Mouse (Mus musculus) thymus, postnatal 10 days (tissue): ENCODE data around the gene Gm20388.

Experiments
- DNase-seq, 2 experiments: peaks; one replicate each; pipeline ENCODE4 v3.0.0; 2021; ENCODE audit warnings: low spot score in 2 of 2

Gene Gm20388

DNA sequence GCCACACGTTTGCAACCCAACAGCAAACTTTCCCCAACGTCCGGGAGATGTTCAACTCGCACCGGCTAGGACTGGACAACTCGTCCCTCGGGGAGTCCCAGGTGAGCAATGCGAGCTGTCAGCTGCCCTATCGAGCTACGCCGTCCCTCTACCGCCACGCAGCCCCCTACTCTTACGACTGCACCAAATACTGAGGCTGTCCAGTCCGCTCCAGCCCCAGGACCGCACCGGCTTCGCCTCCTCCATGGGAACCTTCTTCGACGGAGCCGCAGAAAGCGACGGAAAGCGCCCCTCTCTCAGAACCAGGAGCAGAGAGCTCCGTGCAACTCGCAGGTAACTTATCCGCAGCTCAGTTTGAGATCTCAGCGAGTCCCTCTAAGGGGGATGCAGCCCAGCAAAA is 1207.3 kb downstream of the Gm20388 start:
- DNase-seq, result no peak

DNA sequence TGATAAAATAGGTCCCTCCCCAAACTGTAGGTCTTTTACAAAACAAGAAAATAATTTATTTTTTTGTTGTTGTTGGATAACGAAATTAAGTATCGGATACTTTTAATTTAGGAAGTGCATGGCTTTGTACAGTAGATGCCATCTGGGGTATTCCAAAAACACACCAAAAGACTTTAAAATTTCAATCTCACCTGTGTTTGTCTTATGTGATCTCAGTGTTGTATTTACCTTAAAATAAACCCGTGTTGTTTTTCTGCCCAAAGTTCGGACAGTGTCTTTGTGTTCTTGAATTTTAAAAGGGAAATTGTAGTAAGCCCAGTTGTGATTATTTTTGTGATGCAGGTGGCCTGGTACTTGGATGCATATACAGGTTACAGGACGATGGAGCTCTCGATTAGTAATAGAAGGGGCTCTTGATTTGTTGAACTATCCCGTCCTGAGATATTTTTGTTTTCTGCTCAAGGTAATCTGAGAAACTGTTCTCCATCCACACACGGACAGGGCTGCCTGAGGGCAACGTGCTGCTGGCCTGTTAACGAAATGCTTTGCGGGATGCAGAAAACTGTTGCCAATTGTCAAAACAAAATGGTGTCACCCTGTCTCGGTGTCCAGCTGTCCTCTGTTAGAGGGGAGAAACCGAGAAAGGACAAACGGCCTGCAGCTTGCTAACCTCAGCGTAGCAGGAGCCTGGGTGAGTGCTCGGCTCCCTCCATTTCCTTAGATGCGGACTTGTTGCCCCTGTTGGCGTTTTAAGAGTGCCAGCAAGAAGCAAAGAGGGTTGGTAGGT is 1208.2 kb downstream of the Gm20388 start:
- DNase-seq, result no peak

DNA sequence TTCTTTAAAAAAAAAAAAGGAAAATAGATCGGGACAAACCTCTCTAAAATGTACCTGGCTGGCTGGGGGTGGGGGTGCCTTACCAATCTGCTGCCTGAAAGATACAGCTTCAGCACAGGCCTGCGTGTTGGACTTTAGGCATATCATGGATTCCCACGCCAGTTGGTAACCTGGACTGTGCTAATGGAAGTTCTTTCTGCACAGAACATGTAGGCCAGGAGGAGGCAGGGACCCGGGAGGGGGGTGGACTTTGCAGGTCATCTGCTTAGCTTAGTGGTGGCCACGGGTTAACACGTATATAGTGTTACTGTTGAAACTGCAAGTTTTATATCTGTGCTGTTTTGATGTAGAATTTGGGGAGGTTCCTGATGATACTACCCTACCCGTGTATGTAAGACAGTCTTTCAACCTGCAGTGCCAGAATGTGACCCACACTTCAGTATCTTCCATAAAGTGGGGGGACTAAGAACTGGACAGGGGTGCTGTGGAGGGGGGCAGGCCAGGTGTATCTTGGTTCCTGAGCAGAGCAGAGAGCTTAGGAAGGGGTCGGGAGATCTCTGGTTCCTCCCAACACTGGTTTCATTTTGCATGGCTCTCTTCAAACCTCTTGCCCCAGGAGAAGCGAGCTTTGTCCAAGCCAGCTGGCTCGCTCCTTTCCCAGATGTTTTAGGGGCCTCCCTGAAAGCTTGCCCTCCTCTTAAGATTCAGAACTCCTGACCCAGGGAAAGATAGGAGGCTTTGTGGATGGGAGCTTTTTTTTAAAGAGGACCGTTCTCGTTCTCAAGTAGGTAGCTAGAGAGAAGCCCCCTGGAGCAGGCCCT is 1209.2 kb downstream of the Gm20388 start:
- DNase-seq, result no peak

- DNase-seq, result no peak
Observed at GRCm38 (mm10) chr8:121120456-121121419, 1210.1 kb downstream of the Gm20388 start.

DNA sequence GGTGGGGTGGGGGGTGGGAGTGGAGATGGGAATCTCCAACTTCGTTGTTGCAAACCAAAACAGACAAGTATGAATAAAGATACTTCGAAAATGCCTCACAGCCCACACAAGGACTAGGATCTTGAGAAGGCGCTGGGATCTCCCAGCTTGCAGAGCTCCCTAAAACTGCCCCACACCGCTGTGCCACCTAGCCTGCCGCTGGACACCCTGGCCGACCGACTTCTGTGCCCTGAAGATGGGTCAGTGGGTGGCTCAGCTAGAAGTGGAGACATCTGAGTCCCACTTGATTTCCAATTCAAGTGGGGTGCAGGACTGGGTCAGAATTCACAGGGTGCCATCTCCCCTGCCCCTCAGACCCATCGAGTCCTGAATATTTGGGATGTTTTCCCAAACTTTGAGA is 1211.1 kb downstream of the Gm20388 start:
- DNase-seq, result no peak

GRCm38 (mm10) chr8:121122368-121122767 is 1211.7 kb downstream of the Gm20388 start:
- no peak for DNase-seq

DNA sequence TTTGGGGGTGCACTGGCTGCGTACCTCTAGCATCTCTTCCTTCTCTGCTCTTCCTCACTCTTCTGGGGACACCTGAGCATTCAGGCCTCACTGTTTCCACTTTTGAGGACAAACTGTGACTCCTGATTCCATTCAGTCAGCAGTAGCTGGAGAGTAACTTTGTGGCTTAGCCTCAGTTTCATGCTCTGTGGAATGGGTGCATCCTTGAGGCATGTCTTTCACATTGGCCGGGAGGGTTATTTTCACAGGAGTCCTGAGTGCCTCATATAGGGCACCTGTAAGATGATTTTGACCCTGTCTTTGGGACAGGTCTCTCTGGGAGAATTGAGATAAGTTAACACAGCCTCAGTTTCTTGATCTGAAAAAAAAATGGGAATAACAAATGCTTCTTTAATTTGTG is 1212.5 kb downstream of the Gm20388 start:
- no peak for DNase-seq

DNA sequence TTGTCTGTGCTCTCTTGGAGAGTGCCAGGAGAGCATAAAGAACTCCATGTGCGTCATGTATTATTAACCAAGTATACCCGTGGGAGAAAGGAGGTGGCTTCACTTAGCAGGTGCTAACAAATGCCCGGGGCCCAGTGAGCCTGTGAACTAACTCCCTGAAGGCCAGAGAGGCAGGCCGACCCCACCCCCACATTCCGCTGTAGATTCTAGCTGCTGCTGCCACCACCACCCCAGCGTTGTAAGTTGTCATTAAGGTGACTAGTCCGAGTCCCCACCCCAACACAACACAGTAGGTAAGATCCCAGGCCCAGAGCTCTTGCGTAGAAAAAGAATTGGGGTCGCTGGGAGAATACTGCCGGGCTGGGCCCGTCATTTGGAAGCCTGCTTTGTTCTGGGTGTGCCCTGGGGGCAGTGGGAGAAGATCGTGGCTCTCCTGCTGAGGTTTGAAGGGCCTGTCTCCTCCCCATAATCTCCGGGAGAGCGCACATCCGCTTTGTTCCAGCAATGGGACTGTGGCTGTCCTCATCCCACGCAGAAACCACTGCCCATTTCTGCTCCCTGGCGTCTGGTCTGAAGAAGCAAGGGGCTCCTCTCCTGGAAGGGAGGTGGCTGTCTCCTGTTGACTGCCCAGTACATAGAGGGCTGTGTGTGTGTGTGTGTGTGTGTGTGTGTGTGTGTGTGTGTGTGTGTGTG is 1214.1 kb downstream of the Gm20388 start:
- no peak for DNase-seq

- no peak for DNase-seq
Observed at GRCm38 (mm10) chr8:121125311-121125876, 1214.8 kb downstream of the Gm20388 start.

DNA sequence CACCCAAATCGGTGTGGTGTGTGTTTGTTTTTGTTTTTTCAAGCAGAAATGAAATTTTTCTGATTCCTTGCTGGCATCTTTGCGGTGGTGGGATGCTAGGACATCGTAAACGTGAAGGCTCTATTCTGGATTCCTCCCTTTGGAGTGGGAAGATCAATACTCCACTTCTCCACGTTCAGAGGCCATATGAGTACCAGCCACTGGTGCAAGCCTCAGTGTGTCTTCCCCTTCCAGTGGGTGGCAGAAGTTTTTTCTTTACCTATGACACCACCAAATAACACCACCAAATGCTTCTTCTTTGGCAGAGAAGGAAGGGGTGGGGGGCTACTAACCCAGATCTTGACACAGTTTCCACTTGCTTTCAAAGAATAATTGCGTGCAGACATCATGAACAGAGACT is 1215.5 kb downstream of the Gm20388 start:
- no peak for DNase-seq

DNA sequence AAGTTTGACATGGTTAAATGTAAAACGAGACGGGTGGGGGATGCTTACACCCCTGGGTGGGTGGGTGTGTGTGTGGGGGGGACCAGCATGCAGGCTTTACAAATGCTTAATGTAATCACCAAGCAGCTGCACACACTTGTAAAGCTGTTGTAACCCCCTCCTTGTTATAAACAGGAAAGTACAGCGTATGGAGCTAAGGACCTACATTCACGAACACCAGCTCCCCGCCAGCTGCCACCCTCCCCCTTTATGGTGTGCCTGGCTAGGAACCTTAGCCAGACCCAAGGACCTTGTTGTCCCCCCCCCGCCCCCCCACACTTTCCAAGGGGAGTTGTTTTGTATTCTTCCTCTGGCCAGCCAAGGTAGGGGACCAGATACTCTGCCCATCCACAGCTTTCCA is 1216.1 kb downstream of the Gm20388 start:
- DNase-seq, result no peak

DNA sequence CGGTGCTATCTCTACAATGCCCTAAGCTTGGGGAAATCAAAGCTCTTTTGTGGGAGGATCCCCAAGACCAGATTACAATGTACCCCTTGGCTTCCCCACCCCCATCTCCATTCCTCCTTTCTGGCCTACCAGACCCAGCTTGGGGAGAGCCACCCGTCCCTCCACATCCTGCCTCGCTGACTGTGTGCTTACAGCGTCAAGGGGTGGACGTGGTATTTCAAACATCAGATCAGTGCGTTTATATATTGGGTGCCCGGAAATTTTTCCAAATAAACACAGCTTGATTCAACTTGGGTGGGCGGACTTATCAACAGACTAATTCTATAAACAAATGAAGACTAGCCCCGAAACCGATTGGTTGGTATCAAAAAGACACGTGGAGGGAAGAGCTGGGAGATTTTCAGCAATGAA is 1216.7 kb downstream of the Gm20388 start:
- DNase-seq, result no peak

DNA sequence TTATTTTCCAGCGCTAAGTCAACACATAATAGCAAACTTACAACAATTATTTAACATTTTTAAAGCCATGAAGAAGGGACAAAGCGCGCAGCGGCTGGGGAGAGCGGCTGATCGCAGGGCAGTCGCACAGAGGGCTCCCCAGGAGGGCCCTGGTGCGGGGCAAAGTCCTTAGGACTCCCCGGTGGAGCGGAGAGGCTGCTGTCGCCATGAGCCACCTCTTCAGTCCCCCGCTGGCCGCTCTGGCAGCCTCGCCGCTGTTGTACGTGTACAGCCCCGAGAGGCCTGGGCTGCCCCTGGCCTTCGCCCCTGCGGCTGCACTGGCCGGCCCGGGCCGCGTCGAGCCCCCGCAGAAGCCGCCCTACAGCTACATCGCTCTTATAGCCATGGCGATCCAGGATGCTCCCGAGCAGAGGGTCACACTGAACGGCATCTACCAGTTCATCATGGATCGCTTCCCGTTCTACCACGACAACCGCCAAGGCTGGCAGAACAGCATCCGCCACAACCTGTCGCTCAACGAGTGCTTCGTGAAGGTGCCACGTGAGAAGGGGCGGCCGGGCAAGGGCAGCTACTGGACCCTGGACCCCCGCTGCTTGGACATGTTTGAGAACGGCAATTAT is 1217.2 kb downstream of the Gm20388 start, which contains the start of gene Foxl1:
Gene Foxl1, plus strand, starts transcription at position 185 of the 620 bp plus-strand sequence.
- no peak for DNase-seq

DNA sequence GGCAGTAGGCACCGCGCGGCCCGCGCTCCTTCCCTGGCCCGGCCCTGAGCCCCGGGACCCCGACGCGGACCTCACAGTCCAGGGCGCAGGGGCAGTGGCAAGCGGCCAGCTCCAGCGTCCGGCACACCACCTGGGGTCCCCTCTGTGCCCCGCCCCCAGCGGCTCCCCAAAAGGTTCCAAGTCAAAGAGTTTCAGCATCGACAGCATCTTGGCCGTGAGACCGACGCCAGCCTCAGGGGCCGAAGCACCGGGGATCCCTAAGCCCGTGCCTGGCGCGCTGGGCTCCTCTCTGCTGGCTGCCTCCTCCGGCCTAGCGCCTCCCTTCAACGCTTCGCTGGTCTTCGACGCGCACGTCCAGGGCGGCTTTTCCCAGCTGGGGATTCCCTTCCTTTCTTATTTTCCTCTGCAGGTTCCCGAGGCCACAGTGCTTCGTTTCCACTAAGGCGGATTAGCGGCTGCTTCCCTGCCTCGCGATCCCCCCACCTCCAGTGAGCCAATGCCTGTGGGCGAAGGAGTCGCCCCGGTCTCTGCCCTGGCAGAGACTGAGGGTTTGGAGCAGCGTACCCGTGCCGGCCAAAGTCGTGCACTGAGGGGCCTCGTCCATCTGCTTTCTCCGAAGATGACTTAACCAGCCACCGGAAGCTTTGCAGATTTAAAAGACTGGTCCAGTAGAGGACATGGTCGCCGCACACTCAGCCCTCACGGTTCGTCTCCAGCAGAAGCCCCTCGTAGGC is 1218.1 kb downstream of the Gm20388 start:
- no peak for DNase-seq

- DNase-seq, result no peak
Observed at GRCm38 (mm10) chr8:121129265-121129940, 1218.8 kb downstream of the Gm20388 start.

DNA sequence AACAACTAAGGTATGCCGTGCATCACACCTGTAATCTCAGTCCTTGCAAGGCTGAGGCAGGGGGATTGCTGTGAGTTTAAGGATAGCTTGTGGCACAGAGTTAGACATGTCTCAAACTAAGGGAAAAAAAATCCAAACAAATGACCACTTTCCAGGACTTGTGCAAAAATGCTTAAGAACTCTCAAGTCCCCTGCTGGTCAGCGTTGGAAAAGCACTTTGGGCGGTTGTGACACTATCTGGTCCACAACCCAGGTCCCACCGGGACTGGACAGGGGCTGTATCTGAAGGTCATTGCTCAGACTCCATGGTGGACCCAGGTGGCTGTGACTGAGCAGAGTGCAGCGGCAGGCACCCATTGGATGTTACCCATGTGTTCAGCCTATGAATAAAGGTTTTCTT is 1219.9 kb downstream of the Gm20388 start:
- no peak for DNase-seq

GRCm38 (mm10) chr8:121132961-121133513 is 1222.4 kb downstream of the Gm20388 start:
- no peak for DNase-seq

- DNase-seq, result no peak
Observed at GRCm38 (mm10) chr8:121134102-121134501, 1223.5 kb downstream of the Gm20388 start.

GRCm38 (mm10) chr8:121134512-121134911 is 1223.9 kb downstream of the Gm20388 start:
- DNase-seq, result no peak
